Mouse (Mus musculus) myocyte (in vitro differentiated cells): ENCODE results near the gene Bmp8b. TPM values are rescaled to one million over a fixed set of nuclear protein-coding genes. Genes with fewer than 3 reads are reported as not detected.
"Not testable (repeated sequence)": the region's sequence is repeated elsewhere in the genome, so short reads cannot be mapped to it uniquely, and the experiment has no call there.

Source experiments
- H3K27me3 ChIP-seq: one replicate; pipeline ENCODE4 v1.6.1; 2011; ENCODE audit not compliant: control insufficient read depth, insufficient read depth, insufficient read length
- H3K36me3 ChIP-seq: one replicate; pipeline ENCODE4 v1.6.1; 2011; ENCODE audit not compliant: control insufficient read depth, insufficient read depth
- H3K4me2 ChIP-seq: one replicate; pipeline ENCODE4 v1.6.1; 2011; ENCODE audit warnings: low read depth, control low read depth
- H3K4me3 ChIP-seq: one replicate; pipeline ENCODE4 v1.5.1; 2011; ENCODE audit warnings: mild to moderate bottlenecking, control low read depth, moderate library complexity
- H3K79me2 ChIP-seq: one replicate; pipeline ENCODE4 v1.6.1; 2011; ENCODE audit not compliant: control insufficient read depth, insufficient read depth
- H3ac ChIP-seq: one replicate; pipeline ENCODE4 v1.6.1; 2011; ENCODE audit not compliant: control insufficient read depth, insufficient read length
- CEBPB ChIP-seq: IDR thresholded peaks from 2 replicates; pipeline ENCODE4 v1.6.1; 2011; ENCODE audit warnings: mild to moderate bottlenecking, moderate library complexity; ENCODE audit not compliant: poor library complexity, insufficient read depth, severe bottlenecking
- E2F4 ChIP-seq: IDR thresholded peaks from one replicate; pipeline ENCODE4 v1.6.1; 2011; ENCODE audit warnings: mild to moderate bottlenecking, control low read depth, moderate library complexity; ENCODE audit not compliant: insufficient read depth
- MAX ChIP-seq: IDR thresholded peaks from one replicate; pipeline ENCODE4 v1.6.1; 2011; ENCODE audit warnings: low read depth, mild to moderate bottlenecking, control low read depth
- MYOD1 ChIP-seq, 3 experiments: IDR thresholded peaks; one replicate each; pipeline ENCODE4 v1.6.1; 2011; ENCODE audit warnings: control low read depth in 2 of 3, low read depth in 2 of 3, mild to moderate bottlenecking in 2 of 3, moderate library complexity in 1 of 3; ENCODE audit not compliant: insufficient read length in 2 of 3, control insufficient read depth in 1 of 3
- MYOG ChIP-seq, 3 experiments: IDR thresholded peaks; one replicate each; pipeline ENCODE4 v1.6.1; 2011; ENCODE audit warnings: control low read depth in 2 of 3, low read depth in 2 of 3, mild to moderate bottlenecking in 2 of 3; ENCODE audit not compliant: insufficient read length in 2 of 3, control insufficient read depth in 1 of 3, insufficient read depth in 1 of 3
- POLR2A ChIP-seq: IDR thresholded peaks from one replicate; pipeline ENCODE4 v1.6.1; 2011; ENCODE audit warnings: low read depth, mild to moderate bottlenecking, control low read depth, moderate library complexity; ENCODE audit not compliant: insufficient read length
- POLR2AphosphoS2 ChIP-seq: IDR thresholded peaks from one replicate; pipeline ENCODE4 v1.6.1; 2011; ENCODE audit warnings: low read depth, control low read depth; ENCODE audit not compliant: insufficient read length
- REST ChIP-seq: IDR thresholded peaks from one replicate; pipeline ENCODE4 v1.6.1; 2011; ENCODE audit warnings: mild to moderate bottlenecking, control low read depth, moderate library complexity; ENCODE audit not compliant: insufficient read depth, insufficient read length
- SRF ChIP-seq: IDR thresholded peaks from one replicate; pipeline ENCODE4 v1.6.1; 2011; ENCODE audit warnings: low read depth; ENCODE audit not compliant: control insufficient read depth, insufficient read length
- TCF12 ChIP-seq: IDR thresholded peaks from one replicate; pipeline ENCODE4 v1.6.1; 2011; ENCODE audit warnings: mild to moderate bottlenecking, control low read depth; ENCODE audit not compliant: poor library complexity, insufficient read depth, severe bottlenecking
- TCF3 ChIP-seq: IDR thresholded peaks from one replicate; pipeline ENCODE4 v1.6.1; 2011; ENCODE audit warnings: low read depth, control low read depth; ENCODE audit not compliant: insufficient read length
- USF1 ChIP-seq: IDR thresholded peaks from one replicate; pipeline ENCODE4 v1.6.1; 2011; ENCODE audit warnings: low read depth, mild to moderate bottlenecking, control low read depth, moderate library complexity
- polyA plus RNA-seq: library from polyadenylated mRNA; unstranded; fragments of >200 nt; fragmentation: generic; extraction: Trizol; gene quantifications from one replicate; pipeline ENCODE4 v1.2.1, GENCODE M21; 2012; ENCODE audit warnings: missing spikeins

Gene Bmp8b
- polyA plus RNA-seq, 1 experiment, result 0.02 TPM

- Histone ChIP-seq H3K79me2 (no peaks in the 10 kb centered on the region), H3K36me3 (no peaks in the 10 kb centered on the region)
- TF ChIP-seq TCF3 (no peak), SRF (no peak), MYOD1 (IDR thresholded peaks at IDR 0.05; ENCODE audit: control insufficient read depth in 1 of 3, insufficient read length in 2 of 3, low read depth in 2 of 3) (no peak), USF1 (no peak), POLR2A (no peak), TCF12 (no peak), POLR2AphosphoS2 (no peak), E2F4 (no peak), REST (no peak), MYOG (IDR thresholded peaks at IDR 0.05; ENCODE audit: control insufficient read depth in 1 of 3, insufficient read depth in 1 of 3, insufficient read length in 2 of 3, low read depth in 2 of 3) (no peak), CEBPB (no peak), MAX (no peak)
Observed at GRCm38 (mm10) chr4:123152976-123153375, 48.0 kb downstream of the Bmp8b start.

GRCm38 (mm10) chr4:123155004-123155403, 50.0 kb downstream of the Bmp8b start:
- Histone ChIP-seq H3K36me3 (no peaks in the 10 kb centered on the region), H3K4me3 (no peak overlapping the region), H3ac (no peak overlapping the region), H3K4me2 (no peak overlapping the region), H3K27me3 (peaks cover 12% of the 10 kb centered on the region), H3K79me2 (no peaks in the 10 kb centered on the region)
- TF ChIP-seq TCF3 (no peak), POLR2AphosphoS2 (no peak), TCF12 (no peak), MYOD1 (IDR thresholded peaks at IDR 0.05; ENCODE audit: control insufficient read depth in 1 of 3, insufficient read length in 2 of 3, low read depth in 2 of 3) (no peak), USF1 (no peak), MYOG (IDR thresholded peaks at IDR 0.05; ENCODE audit: control insufficient read depth in 1 of 3, insufficient read depth in 1 of 3, insufficient read length in 2 of 3, low read depth in 2 of 3) (no peak), POLR2A (no peak), CEBPB (no peak), SRF (no peak)

More at GRCm38 (mm10) chr4:123152976-123153375, 48.0 kb downstream of the Bmp8b start:
- Histone ChIP-seq H3K4me2 (no peak overlapping the region), H3ac (no peak overlapping the region), H3K4me3 (no peak overlapping the region), H3K27me3 (peaks cover 18% of the 10 kb centered on the region)

GRCm38 (mm10) chr4:123155427-123155826, 50.5 kb downstream of the Bmp8b start:
- H3K27me3 ChIP-seq, result peaks cover 16% of the 10 kb centered on the region
- no peak overlapping the region for H3ac ChIP-seq
- H3K79me2 ChIP-seq, result no peaks in the 10 kb centered on the region
- no peak overlapping the region for H3K4me3 ChIP-seq
- no peak for TF ChIP-seq MAX
- TF ChIP-seq POLR2AphosphoS2, result no peak
- TF ChIP-seq SRF, result no peak
- no peak for TF ChIP-seq USF1
- no peak for TF ChIP-seq E2F4
- no peak for TF ChIP-seq TCF12
- TF ChIP-seq REST, result no peak
- TF ChIP-seq TCF3, result no peak
- no peak for TF ChIP-seq CEBPB
- no peak for TF ChIP-seq POLR2A
- no peak for TF ChIP-seq MYOD1 (IDR thresholded peaks at IDR 0.05; ENCODE audit: control insufficient read depth in 1 of 3, insufficient read length in 2 of 3, low read depth in 2 of 3)
- no peak for TF ChIP-seq MYOG (IDR thresholded peaks at IDR 0.05; ENCODE audit: control insufficient read depth in 1 of 3, insufficient read depth in 1 of 3, insufficient read length in 2 of 3, low read depth in 2 of 3)
- H3K4me2 ChIP-seq, result no peak overlapping the region
- H3K36me3 ChIP-seq, result no peaks in the 10 kb centered on the region

GRCm38 (mm10) chr4:123155840-123156239, 50.9 kb downstream of the Bmp8b start:
- H3K36me3 ChIP-seq, result no peaks in the 10 kb centered on the region
- peaks cover 20% of the 10 kb centered on the region for H3K27me3 ChIP-seq
- no peaks in the 10 kb centered on the region for H3K79me2 ChIP-seq
- no peak overlapping the region for H3K4me3 ChIP-seq
- TF ChIP-seq POLR2A (no peak), USF1 (no peak), TCF3 (no peak), CEBPB (no peak), TCF12 (no peak), POLR2AphosphoS2 (no peak), E2F4 (no peak), MAX (no peak), REST (no peak), SRF (no peak), MYOD1 (IDR thresholded peaks at IDR 0.05; ENCODE audit: control insufficient read depth in 1 of 3, insufficient read length in 2 of 3, low read depth in 2 of 3) (no peak), MYOG (IDR thresholded peaks at IDR 0.05; ENCODE audit: control insufficient read depth in 1 of 3, insufficient read depth in 1 of 3, insufficient read length in 2 of 3, low read depth in 2 of 3) (no peak)
- H3K4me2 ChIP-seq, result no peak overlapping the region
- H3ac ChIP-seq, result no peak overlapping the region

- no peak overlapping the region for H3ac ChIP-seq
- peaks cover 25% of the 10 kb centered on the region for H3K27me3 ChIP-seq
- no peak overlapping the region for H3K4me2 ChIP-seq
- H3K79me2 ChIP-seq, result no peaks in the 10 kb centered on the region
- TF ChIP-seq POLR2A, result no peak
- TF ChIP-seq MYOD1 (IDR thresholded peaks at IDR 0.05; ENCODE audit: control insufficient read depth in 1 of 3, insufficient read length in 2 of 3, low read depth in 2 of 3), result no peak
- TF ChIP-seq E2F4, result no peak
- TF ChIP-seq POLR2AphosphoS2, result no peak
- TF ChIP-seq REST, result no peak
- TF ChIP-seq MAX, result no peak
- no peak for TF ChIP-seq MYOG (IDR thresholded peaks at IDR 0.05; ENCODE audit: control insufficient read depth in 1 of 3, insufficient read depth in 1 of 3, insufficient read length in 2 of 3, low read depth in 2 of 3)
- no peak for TF ChIP-seq USF1
- TF ChIP-seq TCF3, result no peak
- TF ChIP-seq TCF12, result no peak
- TF ChIP-seq SRF, result no peak
- TF ChIP-seq CEBPB, result no peak
- H3K4me3 ChIP-seq, result no peak overlapping the region
- H3K36me3 ChIP-seq, result no peaks in the 10 kb centered on the region
Observed at GRCm38 (mm10) chr4:123160571-123160970, 55.6 kb downstream of the Bmp8b start.

GRCm38 (mm10) chr4:123161251-123161650, 56.3 kb downstream of the Bmp8b start:
- H3K27me3 ChIP-seq, result peaks cover 25% of the 10 kb centered on the region
- H3K79me2 ChIP-seq, H3ac ChIP-seq, H3K36me3 ChIP-seq, H3K4me3 ChIP-seq, H3K4me2 ChIP-seq: not testable (repeated sequence)
